Mouse (Mus musculus) lung, adult 18-20 months (tissue): ENCODE measurements at regions not wholly inside any gene's neighbourhood (a gene's known extent, or its start where the extent isn't known, plus 50 kb on each side); places are given as distances from the start of the nearest gene placed in this dataset.

ENCODE experiments used
- DNase-seq, 2 experiments: peaks; one replicate each; pipeline ENCODE4 v3.0.0; 2022; ENCODE audit warnings: mixed read lengths in 2 of 2

- no peak for DNase-seq
These were observed 195.5 kb upstream of the Sp8 start for GRCm38 (mm10) chr12:118650483-118651160.

DNA sequence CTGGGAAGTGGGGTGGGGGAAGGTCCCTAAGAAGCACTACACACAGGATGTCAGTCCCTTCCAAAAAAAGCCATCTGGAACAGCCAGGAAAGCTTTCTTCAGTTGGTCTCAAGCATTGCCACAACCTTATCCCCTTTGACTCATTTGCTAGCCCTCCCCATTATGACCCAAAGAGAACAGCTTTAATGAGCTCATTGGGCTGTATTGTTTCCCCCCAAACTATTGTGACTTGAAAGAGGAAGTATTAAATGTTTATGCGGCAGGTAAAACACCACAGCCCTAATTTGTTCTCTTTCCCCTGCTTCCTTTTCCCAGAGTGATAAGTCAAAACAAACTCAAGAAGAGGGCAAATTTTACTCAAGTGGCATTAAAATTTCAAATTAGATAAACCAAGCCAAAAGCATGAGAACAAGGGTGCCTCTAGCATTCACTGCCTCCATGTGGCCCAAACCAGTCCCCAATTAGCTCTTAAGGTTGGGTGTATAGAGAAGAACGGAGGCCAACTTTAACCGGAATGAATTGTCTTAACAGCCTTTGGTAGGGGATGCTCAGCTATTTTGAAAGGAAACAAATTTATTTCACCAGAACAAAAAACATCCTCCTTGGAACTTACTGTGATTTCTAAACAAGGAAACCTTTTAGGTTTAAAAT is 196.7 kb upstream of the Sp8 start:
- DNase-seq: no peak

DNA sequence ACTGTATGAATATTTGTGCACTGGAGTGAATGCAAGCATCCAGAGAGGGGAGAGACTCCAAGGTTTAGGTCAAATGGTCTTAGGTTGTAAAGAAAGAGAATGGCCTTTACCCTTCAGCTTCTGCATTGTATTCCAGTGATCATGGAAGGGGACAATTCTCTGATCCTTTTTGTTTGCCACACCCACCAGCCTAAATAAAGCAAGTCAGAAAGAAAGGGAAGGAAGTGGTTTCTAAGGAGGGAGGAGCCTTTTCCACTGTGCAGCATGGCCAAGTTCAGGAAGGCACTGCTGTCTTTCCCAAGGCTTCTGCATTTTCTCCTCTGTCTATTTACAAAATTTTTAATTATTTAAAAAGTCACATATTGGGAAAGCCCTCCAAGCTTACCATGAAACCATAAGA is 197.5 kb upstream of the Sp8 start:
- DNase-seq: no peak

GRCm38 (mm10) chr12:118647270-118648042 is 198.7 kb upstream of the Sp8 start:
- DNase-seq: no peak

GRCm38 (mm10) chr12:118640925-118641324 is 205.2 kb upstream of the Sp8 start:
- no peak for DNase-seq

DNA sequence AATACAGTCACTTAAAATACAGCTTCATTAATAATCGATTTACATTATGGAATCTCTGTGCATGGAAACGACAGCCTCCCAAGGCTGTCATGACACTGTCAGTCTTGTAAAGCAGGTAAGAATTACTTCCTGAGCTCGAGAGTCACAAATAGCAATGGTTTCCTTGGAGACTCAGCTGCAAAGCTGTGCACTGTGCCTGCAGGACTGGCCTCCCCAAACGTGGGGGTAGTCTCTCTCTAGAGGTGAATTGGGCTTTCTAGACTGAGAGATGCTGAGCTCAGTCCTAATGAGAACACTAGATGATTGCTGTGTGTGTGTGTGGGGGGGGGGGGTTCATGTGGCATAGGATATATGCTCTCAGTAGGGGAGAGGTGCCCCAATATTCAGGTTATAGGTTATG is 208.9 kb upstream of the Sp8 start:
- DNase-seq: no peak

- no peak for DNase-seq
These were observed 210.7 kb upstream of the Sp8 start for GRCm38 (mm10) chr12:118635456-118635855.

GRCm38 (mm10) chr12:118630373-118630772 is 215.8 kb upstream of the Sp8 start:
- no peak for DNase-seq

DNA sequence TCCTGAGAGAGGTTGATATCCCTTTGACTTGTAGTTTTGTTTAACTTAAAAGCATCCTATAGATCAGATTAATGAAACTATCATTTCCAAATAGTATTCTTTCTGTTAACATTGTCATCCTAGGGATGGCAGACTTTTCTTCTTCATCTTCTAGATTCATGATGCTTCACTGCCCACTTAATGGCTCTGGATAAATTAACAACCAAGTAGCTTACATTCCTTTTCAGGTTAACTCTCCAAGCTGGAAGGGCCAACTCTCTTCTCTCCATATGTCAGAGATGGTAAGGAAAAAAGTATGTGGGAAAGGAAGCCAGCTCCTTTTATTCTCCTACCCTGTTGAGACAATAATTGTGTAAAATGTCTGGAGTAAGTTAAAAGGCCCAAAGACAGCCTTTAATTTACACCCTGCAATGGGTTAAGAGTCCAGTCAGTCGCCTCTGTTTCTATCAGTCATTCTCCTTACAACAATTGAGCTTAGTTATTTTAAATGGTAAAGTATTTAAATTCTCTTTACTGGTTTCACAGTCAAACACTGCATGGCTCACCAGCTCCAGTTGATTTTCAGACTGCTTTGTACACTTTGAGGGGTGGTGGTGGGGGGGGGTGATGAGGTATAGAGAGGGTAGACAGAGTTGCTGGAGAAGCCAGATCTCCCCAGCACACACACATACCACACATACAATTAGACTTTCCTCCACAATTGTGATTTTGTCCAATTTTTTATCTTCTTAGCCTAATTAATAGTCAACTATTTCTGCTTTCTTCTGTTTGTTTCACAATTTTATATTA is 224.2 kb upstream of the Sp8 start:
- no peak for DNase-seq

DNA sequence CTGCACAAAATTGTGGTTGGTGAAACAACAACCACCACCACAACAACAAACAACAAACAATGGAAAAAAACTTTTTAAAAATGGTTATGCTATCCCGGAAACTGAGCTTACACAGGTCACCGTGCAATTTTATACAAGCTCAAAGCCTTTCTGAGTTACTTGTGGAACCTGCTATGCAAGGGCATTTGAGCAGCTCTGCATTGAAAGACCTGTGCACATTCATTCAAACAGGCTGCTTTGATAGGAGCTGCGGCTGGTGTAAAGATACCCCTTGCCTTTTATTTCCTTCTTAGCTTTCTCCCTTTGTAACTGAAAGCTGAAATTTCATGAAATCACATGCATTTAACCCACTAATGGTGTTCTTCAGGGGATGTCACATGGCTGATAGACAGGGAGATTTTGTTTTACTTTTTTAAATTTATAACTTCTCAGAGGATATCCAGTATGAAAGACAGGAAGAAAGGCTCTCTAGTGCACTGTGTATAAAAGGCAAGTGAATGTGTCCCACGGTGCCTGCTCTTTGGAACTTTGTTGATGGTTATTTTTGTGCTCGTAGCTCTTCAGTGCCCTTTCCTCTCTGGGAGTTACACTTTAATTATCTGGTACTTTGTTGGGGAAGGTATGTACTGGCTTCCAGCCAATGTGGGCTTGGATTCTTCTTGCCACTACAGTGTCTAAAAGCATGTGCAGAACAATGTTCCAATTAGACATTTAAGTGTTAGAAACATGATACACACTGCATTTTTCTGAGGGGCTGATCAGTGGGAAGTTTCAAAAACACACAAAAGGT is 225.1 kb upstream of the Sp8 start:
- DNase-seq: no peak

DNA sequence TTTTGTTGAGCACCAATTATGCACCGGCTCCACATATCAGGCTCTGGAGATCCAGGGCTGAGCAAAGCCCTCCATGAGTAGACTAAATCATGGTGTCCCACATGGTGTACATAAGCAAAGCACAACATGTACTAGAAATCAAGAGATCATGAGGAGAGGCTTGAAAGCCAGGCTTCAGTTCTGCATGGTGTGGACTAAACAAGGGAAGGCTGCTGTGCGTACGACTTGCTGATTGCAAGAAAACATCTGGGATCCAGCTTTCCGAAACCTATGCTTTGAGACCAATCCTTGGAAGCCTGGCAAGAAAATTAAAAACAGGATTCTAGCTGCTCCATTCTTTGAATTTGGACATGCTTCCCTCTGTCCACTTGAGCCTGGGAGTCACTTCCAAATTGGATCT is 249.1 kb upstream of the Sp8 start:
- peak in 1 of 2 experiments; percentile 1 for DNase-seq

- DNase-seq: no peak
These were observed 251.2 kb upstream of the Sp8 start for GRCm38 (mm10) chr12:118594781-118595574.

GRCm38 (mm10) chr12:118583829-118584628 is 262.1 kb upstream of the Sp8 start:
- DNase-seq: no peak

DNA sequence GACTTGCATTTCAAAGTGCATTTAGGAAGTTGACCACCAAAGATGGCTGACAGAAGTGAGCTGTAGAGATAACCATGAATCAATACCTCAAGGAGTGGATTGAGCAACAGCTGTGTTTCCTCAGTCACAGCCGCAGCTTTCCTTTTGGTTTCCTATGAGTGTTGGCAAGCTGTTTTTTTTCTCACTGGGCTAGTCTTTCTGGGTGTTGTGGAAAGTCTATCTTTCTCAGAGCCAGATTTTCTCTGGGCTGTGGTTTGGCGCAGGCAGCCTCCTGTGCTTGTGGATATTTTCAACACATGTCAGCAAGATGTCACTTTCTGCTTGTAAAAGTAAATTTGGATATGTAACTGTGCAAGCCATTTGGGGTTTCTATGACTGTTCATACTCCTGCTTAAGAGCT is 268.6 kb upstream of the Sp4 start:
- DNase-seq: peak; percentile 5 to 18

DNA sequence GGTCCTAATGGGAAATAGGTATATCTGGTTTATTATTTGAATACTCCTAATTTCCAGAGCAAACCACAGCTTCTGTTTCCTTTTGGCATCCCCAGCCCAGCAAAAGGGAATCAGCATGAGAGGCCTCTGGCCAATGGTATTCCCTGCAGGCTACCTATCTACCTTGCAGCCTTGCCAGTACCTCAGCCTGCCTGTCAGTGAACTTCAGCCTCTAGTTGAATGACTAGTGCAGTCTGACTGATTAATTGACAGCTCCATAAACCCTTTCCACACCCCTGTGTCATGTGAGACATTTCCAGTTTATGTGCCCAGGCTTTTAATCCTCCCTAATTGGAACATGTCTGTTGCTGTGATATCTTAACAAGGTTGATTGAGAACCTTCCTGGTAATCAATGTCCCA is 265.4 kb upstream of the Sp4 start:
- DNase-seq: no peak

GRCm38 (mm10) chr12:118564394-118565112 is 263.3 kb upstream of the Sp4 start:
- DNase-seq: no peak

GRCm38 (mm10) chr12:118562226-118562625 is 261.0 kb upstream of the Sp4 start:
- no peak for DNase-seq

DNA sequence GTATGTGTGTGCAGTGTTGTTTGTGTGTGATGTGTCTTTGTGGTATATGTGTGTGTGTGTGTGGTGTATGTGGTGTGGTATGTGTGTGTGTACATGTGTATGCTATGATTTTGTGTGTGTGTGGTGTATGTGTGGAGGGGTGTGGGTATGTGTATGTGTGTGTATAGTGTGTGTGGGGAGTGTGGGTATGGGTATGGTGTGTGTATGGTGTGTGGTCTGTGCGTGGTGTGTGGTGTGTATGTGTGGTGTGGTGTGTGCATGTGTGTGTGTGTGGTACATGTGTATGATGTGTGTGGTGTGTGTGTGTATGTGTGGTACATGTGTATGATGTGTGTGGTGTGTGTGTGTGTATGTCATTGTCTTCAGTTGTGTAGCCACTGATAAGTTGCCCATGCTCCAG is 247.8 kb upstream of the Sp4 start:
- no peak for DNase-seq

GRCm38 (mm10) chr12:118540336-118540735 is 239.1 kb upstream of the Sp4 start:
- DNase-seq: no peak

DNA sequence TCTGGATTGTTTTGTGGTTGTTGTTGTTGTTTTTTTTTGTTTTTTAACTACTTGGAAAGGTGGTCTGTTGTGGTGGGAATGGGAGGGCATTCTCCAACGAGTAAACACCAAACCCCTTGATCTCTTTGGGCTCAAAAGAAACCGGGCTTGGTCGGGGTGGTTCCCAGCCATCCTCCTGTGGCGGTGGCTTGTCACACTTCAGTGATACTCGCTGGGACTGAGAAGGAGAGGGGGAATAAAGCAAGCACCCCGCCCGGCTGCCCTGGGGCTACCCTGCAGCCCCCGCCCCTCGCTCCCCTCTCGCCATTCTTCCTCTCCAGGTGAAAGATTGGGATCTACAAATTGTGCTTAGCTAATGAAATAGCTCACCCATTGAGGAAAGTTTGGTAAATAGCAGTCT is 229.3 kb upstream of the Sp4 start:
- no peak for DNase-seq
